In the genomic region with DNA sequence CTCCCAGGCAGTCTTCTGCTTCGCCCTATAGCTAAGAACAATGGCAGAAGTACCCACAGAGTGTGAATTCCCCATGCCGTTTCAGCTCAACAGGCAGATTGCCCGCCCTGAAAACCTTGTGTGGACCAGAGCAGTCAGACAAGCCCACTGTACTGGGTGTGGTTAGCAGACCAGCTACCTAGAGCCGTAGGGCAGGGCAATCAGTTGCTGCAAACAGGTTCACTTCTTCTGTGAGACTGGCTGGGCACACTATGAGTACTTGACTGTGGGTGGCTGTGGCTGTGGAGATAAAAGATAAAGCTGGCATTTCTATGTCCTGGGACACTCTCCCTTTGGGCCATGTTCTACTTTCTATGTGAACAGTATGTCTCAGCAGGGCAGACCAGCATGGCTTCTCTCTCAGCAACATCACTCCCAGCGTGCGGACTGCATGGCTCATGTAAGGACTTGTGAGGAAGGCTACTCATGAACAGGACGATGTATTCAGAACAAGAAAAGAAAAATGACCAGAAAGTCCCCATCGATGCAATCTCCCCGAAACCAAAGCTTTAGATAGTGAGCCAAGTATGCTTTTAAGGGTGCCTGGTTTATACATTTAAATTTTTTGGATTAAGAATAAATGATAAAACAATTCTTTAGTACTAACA, we compare ENCODE assay signal across 16 mouse cellular contexts. TPM values are rescaled to one million over a fixed set of nuclear protein-coding genes. Genes with fewer than 3 reads are reported as not detected.
DNase-seq lines count a peak whose midpoint lies in the region; ATAC-seq lines count a peak whose summit lies in the region.
"Had no signal": no experiment of that assay in that cellular context is flagged by ENCODE, and none has a peak within 500 bp of the region (broad histone marks: within the 10 kb centered on the region; RNA-seq: fewer than 3 reads in every experiment).

No protein-coding gene starts in this region.

- WGBS in liver, embryonic 16.5 days (ENCODE audit: insufficient replicate concordance), result 51% methylated on average over 9 of the region's 9 CpGs

- ATAC-seq in liver, embryonic 16.5 days (ENCODE audit: low read depth), result peak; percentile 95
- no peak for ATAC-seq in inflammation-experienced regulatory T-cells, adult 6 months
- ATAC-seq: activated CD4-positive, CD25-positive, alpha-beta regulatory T cell, adult 4 months had no signal

- peak overlapping the region; percentile 47 for H3K4me2 ChIP-seq in liver, embryonic 16.5 days (ENCODE audit: low read depth, low read length)
- H3K4me2 ChIP-seq: limb, embryonic 13.5 days had no signal

- H3K27me3 ChIP-seq in erythroblast, embryonic 14.5 days (ENCODE audit: control insufficient read depth), result no peaks in the 10 kb centered on the region
- no peaks in the 10 kb centered on the region for H3K27me3 ChIP-seq in liver, embryonic 16.5 days (ENCODE audit: control insufficient read depth, insufficient read depth, low read depth, low read length)
- H3K27me3 ChIP-seq: limb, embryonic 13.5 days had no signal

- no peaks in the 10 kb centered on the region for H3K9me3 ChIP-seq in erythroblast, embryonic 14.5 days (ENCODE audit: control insufficient read depth, low read length)
- H3K9me3 ChIP-seq in liver, embryonic 16.5 days (replicated peaks; ENCODE audit: control insufficient read depth, low read length), result no peaks in the 10 kb centered on the region
- H3K9me3 ChIP-seq: limb, embryonic 13.5 days; midbrain, embryonic 10.5 days had no signal

- H3K36me3 ChIP-seq in erythroblast, embryonic 14.5 days (ENCODE audit: control insufficient read depth), result peaks cover 85% of the 10 kb centered on the region
- H3K36me3 ChIP-seq in liver, embryonic 16.5 days (ENCODE audit: control insufficient read depth, insufficient read depth), result peaks cover 2% of the 10 kb centered on the region; the same call in 1 of the 2 replicates
- H3K36me3 ChIP-seq: limb, embryonic 13.5 days; midbrain, embryonic 10.5 days had no signal

- peak overlapping the region; percentile 33 for H3K4me3 ChIP-seq in erythroblast, embryonic 14.5 days (replicated peaks)
- peak overlapping the region; percentile 26 for H3K4me3 ChIP-seq in liver, embryonic 16.5 days (ENCODE audit: low read depth, low read length)
- H3K4me3 ChIP-seq: limb, embryonic 13.5 days; midbrain, embryonic 10.5 days had no signal

- peak overlapping the region; percentile 44 for H3K9ac ChIP-seq in liver, embryonic 16.5 days (ENCODE audit: low read depth, low read length)
- H3K9ac ChIP-seq: limb, embryonic 13.5 days had no signal

- H3K27ac ChIP-seq in liver, embryonic 16.5 days (ENCODE audit: low read length), result peak overlapping the region; percentile 85
- H3K27ac ChIP-seq: limb, embryonic 13.5 days had no signal

- H3K4me1 ChIP-seq in erythroblast, embryonic 14.5 days (ENCODE audit: control insufficient read depth), result peaks cover 86% of the 10 kb centered on the region
- peaks cover 71% of the 10 kb centered on the region for H3K4me1 ChIP-seq in liver, embryonic 16.5 days (ENCODE audit: control insufficient read depth, low read depth, low read length)

- peak; percentile 46 for DNase-seq in spleen, adult 12 weeks (ENCODE audit: low spot score)
- no peak for DNase-seq in spleen, adult 18-20 months
- DNase-seq in retina, postnatal 1 day, result no peak
- DNase-seq in adrenal gland, adult 18-20 months (ENCODE audit: low spot score in 2 of 2), result no peak
- DNase-seq: gastrocnemius, postnatal 36 days; heart, postnatal 10 days; kidney, adult 8-10 months; right cerebral cortex, adult 18-20 months had no signal

RNA-seq across cellular contexts. Expression of a gene that starts 15.6 kb away (rescaled TPM):
- polyA plus RNA-seq in erythroblast, embryonic 14.5 days (2012), result 4.5 and 6.4 TPM in 2 replicates
- polyA plus RNA-seq in liver, embryonic 16.5 days (2015; fragmentation: Nextera tagmentation; extraction: Ambion mirVana), result 25.8 and 26.4 TPM in 2 replicates
- 10 to 100 TPM in 1 of 3 experiments, 1 to 10 TPM in 2; 6.0 to 10.1 (median 9.1) TPM for polyA plus RNA-seq in inflammation-experienced regulatory T-cells, adult 6 months (2017; shearing (Covaris generic))
- total RNA-seq in adrenal gland, adult 18-20 months (2021), result 1 to 10 TPM; 5.8 to 7.5 TPM

RNA-seq across cellular contexts. Expression of a gene that starts 35.0 kb away (rescaled TPM):
- 0.05 and 0.19 TPM in 2 replicates for polyA plus RNA-seq in erythroblast, embryonic 14.5 days (2012)
- polyA plus RNA-seq in liver, embryonic 16.5 days (2015; fragmentation: Nextera tagmentation; extraction: Ambion mirVana), result 4.1 and 4.7 TPM in 2 replicates
- 10 to 100 TPM; 25.9 to 32.4 (median 30.9) TPM for polyA plus RNA-seq in inflammation-experienced regulatory T-cells, adult 6 months (2017; shearing (Covaris generic))
- 10 to 100 TPM; 10.3 to 11.8 TPM for total RNA-seq in adrenal gland, adult 18-20 months (2021)

RNA-seq across cellular contexts. Expression of a gene that starts 36.5 kb away (rescaled TPM):
- polyA plus RNA-seq in erythroblast, embryonic 14.5 days (2012), result 0.03 TPM in 1 of 2 replicates, not detected in the other
- 0.09 and 0.12 TPM in 2 replicates for polyA plus RNA-seq in liver, embryonic 16.5 days (2015; fragmentation: Nextera tagmentation; extraction: Ambion mirVana)
- polyA plus RNA-seq in inflammation-experienced regulatory T-cells, adult 6 months (2017; shearing (Covaris generic)), result not detected
- under 1 TPM in 1 of 2 experiments, not detected in 1; 0.13 TPM for total RNA-seq in adrenal gland, adult 18-20 months (2021)
- total RNA-seq: gastrocnemius, postnatal 36 days; layer of hippocampus, postnatal 10 days had no signal
- polyA plus RNA-seq: cortical plate, adult 2 months had no signal

RNA-seq across cellular contexts. Expression of a gene that starts 52.8 kb away (rescaled TPM):
- 1.0 and 2.2 TPM in 2 replicates for polyA plus RNA-seq in erythroblast, embryonic 14.5 days (2012)
- polyA plus RNA-seq in liver, embryonic 16.5 days (2015; fragmentation: Nextera tagmentation; extraction: Ambion mirVana), result 9.1 and 10.7 TPM in 2 replicates
- polyA plus RNA-seq in inflammation-experienced regulatory T-cells, adult 6 months (2017; shearing (Covaris generic)), result 10 to 100 TPM; 17.9 to 56.0 (median 48.0) TPM
- 10 to 100 TPM; 17.3 to 22.6 TPM for total RNA-seq in adrenal gland, adult 18-20 months (2021)

RNA-seq across cellular contexts. Expression of a gene that starts 54.9 kb away (rescaled TPM):
- polyA plus RNA-seq in erythroblast, embryonic 14.5 days (2012), result not detected in 2 replicates
- 1.4 and 2.4 TPM in 2 replicates for polyA plus RNA-seq in liver, embryonic 16.5 days (2015; fragmentation: Nextera tagmentation; extraction: Ambion mirVana)
- polyA plus RNA-seq in inflammation-experienced regulatory T-cells, adult 6 months (2017; shearing (Covaris generic)), result under 1 TPM in 1 of 3 experiments, not detected in 2; 0.25 TPM
- 10 to 100 TPM in 1 of 2 experiments, 1 to 10 TPM in 1; 6.5 to 10.7 TPM for total RNA-seq in adrenal gland, adult 18-20 months (2021)
- polyA plus RNA-seq: activated CD4-positive, CD25-positive, alpha-beta regulatory T cell, adult 4 months had no signal
